Mouse (Mus musculus): Measurements from ENCODE around the gene Mrgpra1. TPM values are rescaled to one million over a fixed set of nuclear protein-coding genes. Genes with fewer than 3 reads are reported as not detected.
"Not testable (repeated sequence)": the region's sequence is repeated elsewhere in the genome, so short reads cannot be mapped to it uniquely, and the experiment has no call there.

Gene Mrgpra1
- polyA plus RNA-seq (2012; rRNA removed) = not detected in 2 replicates

DNA sequence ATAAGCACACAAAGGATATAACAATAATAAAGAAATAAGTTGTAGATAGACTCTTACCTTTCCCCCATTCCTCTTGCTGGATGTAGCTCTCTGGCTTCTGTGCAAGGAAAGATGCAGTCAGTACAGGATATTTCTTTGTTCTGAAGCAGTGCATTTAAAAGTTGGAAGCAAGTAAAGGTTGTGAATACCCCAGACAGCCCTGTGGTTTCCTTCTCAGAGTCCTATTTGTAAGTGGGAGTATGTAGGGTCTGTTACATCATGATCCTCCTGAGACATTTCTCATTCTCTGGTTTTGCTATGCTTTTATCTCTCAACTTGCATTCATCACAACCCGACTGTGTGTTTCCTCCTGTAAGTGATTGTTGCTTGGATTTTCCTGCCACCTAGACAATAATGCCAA is at the start of gene Mrgpra1:
Gene Mrgpra1 (minus strand): TSS at position 101 of the 400 bp plus-strand sequence.
- Histone ChIP-seq H3K4me1 (ENCODE audit: control insufficient read depth, insufficient read depth, low read length) (no peaks in the 10 kb centered on the region), H3K4me3 (ENCODE audit: insufficient read depth, low read depth, low read length) (no peak within 1 kb of the TSS), H3K36me3 (ENCODE audit: control insufficient read depth, insufficient read depth, low read length) (no peaks in the 10 kb centered on the region), H3K27ac (ENCODE audit: insufficient read depth, low read depth, low read length) (no peak within 1 kb of the TSS), H3K27me3 (replicated peaks; ENCODE audit: control insufficient read depth, insufficient read depth, low read length) (no peaks in the 10 kb centered on the region)
- 76% methylated on average over 1 of the region's 1 CpGs for WGBS
- DNase-seq = no peak
- TF ChIP-seq POLR2A (IDR thresholded peaks at IDR 0.05; ENCODE audit: low read depth, low read length) = no peak
- no peak for TF ChIP-seq CTCF (conservative IDR thresholded peaks at IDR 0.05; ENCODE audit: insufficient read depth, insufficient read length, low read depth, low read length)

DNA sequence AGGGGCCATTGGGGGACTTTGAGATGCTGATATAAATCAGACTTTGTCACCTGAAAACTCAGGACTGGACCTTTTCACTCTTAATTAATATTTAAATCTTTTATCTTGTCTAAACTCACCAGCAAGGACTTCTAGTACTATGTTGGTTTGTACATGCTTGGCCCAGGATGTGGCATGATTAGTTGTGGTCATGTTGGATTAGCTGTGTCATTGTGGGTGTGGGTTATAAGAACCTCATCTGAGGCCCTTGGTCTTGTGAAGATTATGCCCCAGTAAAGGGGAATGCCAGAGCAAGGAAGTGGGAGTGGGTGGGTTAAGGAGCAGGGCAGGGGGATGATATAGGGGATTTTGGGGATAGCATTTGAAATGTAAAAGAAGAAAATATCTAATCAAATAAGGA is 47.1 kb upstream of the Mrgpra1 start:
- DNase-seq = no peak
- H3K36me3 ChIP-seq (ENCODE audit: control insufficient read depth, insufficient read depth, low read length) = no peaks in the 10 kb centered on the region
- TF ChIP-seq POLR2A (IDR thresholded peaks at IDR 0.05; ENCODE audit: low read depth, low read length) = no peak
- TF ChIP-seq CTCF (conservative IDR thresholded peaks at IDR 0.05; ENCODE audit: insufficient read depth, insufficient read length, low read depth, low read length) = no peak
- H3K4me1 ChIP-seq (ENCODE audit: control insufficient read depth, insufficient read depth, low read length) = no peaks in the 10 kb centered on the region
- H3K27me3 ChIP-seq (replicated peaks; ENCODE audit: control insufficient read depth, insufficient read depth, low read length) = no peaks in the 10 kb centered on the region
- no peak overlapping the region for H3K4me3 ChIP-seq (ENCODE audit: insufficient read depth, low read depth, low read length)
- no peak overlapping the region for H3K27ac ChIP-seq (ENCODE audit: insufficient read depth, low read depth, low read length)

DNA sequence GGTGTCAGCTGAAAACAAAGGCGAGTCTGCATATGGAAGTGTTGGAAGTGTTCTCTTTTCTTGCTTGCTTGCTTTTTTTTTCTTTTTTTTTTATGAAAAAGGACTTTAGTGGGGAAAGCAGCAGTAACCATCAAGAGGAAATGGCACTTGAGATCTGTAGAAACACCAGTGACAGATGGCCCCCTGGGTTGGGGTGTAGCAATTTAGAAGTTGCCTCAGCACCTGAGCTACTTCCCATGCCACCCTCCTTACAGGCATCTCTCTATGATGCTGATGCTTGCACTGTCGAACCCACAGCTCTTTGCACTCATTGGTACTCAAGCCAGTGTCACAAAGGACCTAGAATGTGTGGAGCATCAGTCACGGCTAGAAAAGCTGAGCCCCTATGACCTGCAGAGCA is 5.6 kb downstream of the Mrgpra1 start:
- Histone ChIP-seq H3K27me3 (replicated peaks; ENCODE audit: control insufficient read depth, insufficient read depth, low read length) (no peaks in the 10 kb centered on the region), H3K4me3 (ENCODE audit: insufficient read depth, low read depth, low read length) (no peak overlapping the region), H3K27ac (ENCODE audit: insufficient read depth, low read depth, low read length) (no peak overlapping the region), H3K4me1 (ENCODE audit: control insufficient read depth, insufficient read depth, low read length) (no peaks in the 10 kb centered on the region), H3K36me3 (ENCODE audit: control insufficient read depth, insufficient read depth, low read length) (no peaks in the 10 kb centered on the region)
- no peak for DNase-seq
- TF ChIP-seq CTCF (conservative IDR thresholded peaks at IDR 0.05; ENCODE audit: insufficient read depth, insufficient read length, low read depth, low read length) (no peak), POLR2A (IDR thresholded peaks at IDR 0.05; ENCODE audit: low read depth, low read length) (no peak)
- 65% methylated on average over 3 of the region's 3 CpGs for WGBS

DNA sequence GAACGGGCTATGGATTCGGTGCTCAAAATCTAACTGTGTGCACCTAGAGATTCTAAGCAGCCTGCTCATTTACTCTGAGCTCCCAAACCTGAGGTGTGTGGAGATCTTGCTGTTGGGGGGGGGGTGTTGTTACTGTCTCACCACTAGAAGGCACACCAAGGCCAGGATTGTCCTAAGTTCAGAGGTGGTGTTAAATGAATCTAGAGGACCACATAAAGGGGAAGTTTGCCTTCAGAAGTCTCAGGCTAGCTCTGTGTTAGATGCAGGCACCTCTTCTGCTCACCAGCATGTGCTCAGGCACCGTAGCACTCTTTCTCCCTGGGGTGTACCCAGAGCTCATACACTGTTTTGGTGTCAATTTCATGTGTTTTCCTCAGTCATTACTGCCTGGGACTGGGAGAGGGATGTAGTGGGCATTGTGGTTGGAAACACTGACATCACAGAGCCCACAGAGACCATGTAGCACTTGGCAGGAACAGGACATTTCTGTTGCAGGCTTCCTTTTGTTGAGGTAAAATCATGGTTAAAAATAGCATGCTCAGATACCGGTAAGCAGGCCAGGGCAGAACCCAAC is 8.0 kb downstream of the Mrgpra1 start:
- WGBS = 85% methylated on average over 4 of the region's 4 CpGs
- TF ChIP-seq CTCF (conservative IDR thresholded peaks at IDR 0.05; ENCODE audit: insufficient read depth, insufficient read length, low read depth, low read length) (no peak), POLR2A (IDR thresholded peaks at IDR 0.05; ENCODE audit: low read depth, low read length) (no peak)
- DNase-seq = no peak

DNA sequence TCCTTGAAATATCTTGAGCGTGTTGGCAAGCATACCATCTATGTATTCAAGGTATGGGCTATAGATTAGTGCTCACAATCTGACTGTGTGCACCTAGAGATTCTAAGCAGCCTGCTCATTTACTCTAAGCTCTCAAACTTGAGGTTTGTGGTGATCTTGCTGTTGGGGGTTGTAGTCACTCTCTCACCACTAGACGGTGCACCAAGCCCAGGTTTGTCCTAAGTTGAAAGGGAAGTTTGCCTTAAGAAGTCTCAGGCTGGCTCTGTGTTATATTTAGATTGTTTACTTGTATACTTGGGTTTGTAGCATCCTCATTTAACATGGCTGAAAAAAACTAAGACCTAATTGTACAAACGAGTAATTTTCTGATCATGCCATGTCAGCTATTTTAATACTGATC is 12.2 kb downstream of the Mrgpra1 start:
- not testable (repeated sequence) for DNase-seq; H3K4me1 ChIP-seq (ENCODE audit: control insufficient read depth, insufficient read depth, low read length); H3K27ac ChIP-seq (ENCODE audit: insufficient read depth, low read depth, low read length); H3K36me3 ChIP-seq (ENCODE audit: control insufficient read depth, insufficient read depth, low read length); H3K27me3 ChIP-seq (replicated peaks; ENCODE audit: control insufficient read depth, insufficient read depth, low read length); H3K4me3 ChIP-seq (ENCODE audit: insufficient read depth, low read depth, low read length)
- WGBS = 72% methylated on average over 3 of the region's 3 CpGs

More for the DNA sequence above, 8.0 kb downstream of the Mrgpra1 start:
- H3K4me3 ChIP-seq (ENCODE audit: insufficient read depth, low read depth, low read length) = no peak overlapping the region
- no peaks in the 10 kb centered on the region for H3K27me3 ChIP-seq (replicated peaks; ENCODE audit: control insufficient read depth, insufficient read depth, low read length)
- no peak overlapping the region for H3K27ac ChIP-seq (ENCODE audit: insufficient read depth, low read depth, low read length)
- H3K4me1 ChIP-seq (ENCODE audit: control insufficient read depth, insufficient read depth, low read length) = no peaks in the 10 kb centered on the region
- no peaks in the 10 kb centered on the region for H3K36me3 ChIP-seq (ENCODE audit: control insufficient read depth, insufficient read depth, low read length)

DNA sequence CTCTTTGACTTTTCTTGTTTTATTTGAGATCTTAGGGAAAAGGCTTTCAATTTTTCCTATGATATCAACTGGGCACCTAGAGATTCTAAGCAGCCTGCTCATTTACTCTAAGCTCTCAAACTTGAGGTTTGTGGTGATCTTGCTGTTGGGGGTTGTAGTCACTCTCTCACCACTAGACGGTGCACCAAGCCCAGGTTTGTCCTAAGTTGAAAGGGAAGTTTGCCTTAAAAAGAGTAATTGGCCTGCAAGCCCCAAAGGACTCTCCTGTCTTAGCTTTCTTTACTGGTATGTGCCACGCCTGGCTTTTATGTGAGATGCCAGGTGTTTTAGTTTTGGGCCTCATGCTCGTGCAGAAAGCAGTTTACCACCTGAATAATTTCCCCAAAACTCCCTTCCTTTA is 12.7 kb downstream of the Mrgpra1 start:
- not testable (repeated sequence) for H3K36me3 ChIP-seq (ENCODE audit: control insufficient read depth, insufficient read depth, low read length); DNase-seq; H3K4me3 ChIP-seq (ENCODE audit: insufficient read depth, low read depth, low read length); H3K4me1 ChIP-seq (ENCODE audit: control insufficient read depth, insufficient read depth, low read length); H3K27ac ChIP-seq (ENCODE audit: insufficient read depth, low read depth, low read length); H3K27me3 ChIP-seq (replicated peaks; ENCODE audit: control insufficient read depth, insufficient read depth, low read length)
- 63% methylated on average over 3 of the region's 3 CpGs for WGBS

DNA sequence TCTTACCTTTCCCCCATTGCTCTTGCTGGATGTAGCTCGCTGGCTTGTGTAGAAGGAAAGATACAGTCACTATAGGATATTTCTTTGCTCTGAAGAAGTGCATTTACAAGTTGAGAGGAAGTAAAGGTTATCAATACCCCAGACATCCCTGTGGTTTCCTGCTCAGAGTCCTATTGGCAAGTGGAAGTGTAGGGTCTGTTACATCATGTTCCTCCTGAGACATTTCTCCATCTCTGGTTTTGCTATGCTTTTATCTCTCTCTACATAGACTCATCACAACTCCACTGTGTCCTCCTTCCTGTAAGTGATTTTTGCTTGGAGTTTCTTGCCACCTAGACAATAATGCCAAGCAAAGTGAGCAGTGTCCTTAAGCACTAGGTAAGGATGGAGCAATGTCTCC is 35.7 kb downstream of the Mrgpra1 start:
- WGBS = 49% methylated on average over 1 of the region's 1 CpGs

DNA sequence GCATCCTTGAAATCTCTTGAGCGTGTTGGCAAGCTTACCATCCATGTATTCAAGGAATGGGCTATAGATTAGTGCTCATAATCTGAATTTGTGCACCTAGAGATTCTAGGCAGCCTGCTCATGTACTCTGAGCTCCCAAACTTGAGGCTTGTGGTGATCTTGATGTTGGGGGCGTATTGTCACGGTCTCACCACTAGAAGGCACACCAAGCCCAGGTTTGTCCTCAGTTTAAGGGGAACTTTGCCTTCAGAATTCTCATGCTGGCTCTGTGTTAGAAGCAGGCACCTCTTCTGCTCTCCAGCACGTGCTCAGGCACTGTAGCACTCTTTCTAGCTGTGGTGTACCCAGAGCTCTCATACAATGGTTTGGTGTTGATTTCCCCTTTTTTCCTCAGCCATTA is 41.8 kb downstream of the Mrgpra1 start:
- Histone ChIP-seq H3K27ac (ENCODE audit: insufficient read depth, low read depth, low read length) (no peak overlapping the region), H3K4me3 (ENCODE audit: insufficient read depth, low read depth, low read length) (no peak overlapping the region), H3K4me1 (ENCODE audit: control insufficient read depth, insufficient read depth, low read length) (no peaks in the 10 kb centered on the region), H3K36me3 (ENCODE audit: control insufficient read depth, insufficient read depth, low read length) (no peaks in the 10 kb centered on the region), H3K27me3 (replicated peaks; ENCODE audit: control insufficient read depth, insufficient read depth, low read length) (no peaks in the 10 kb centered on the region)
- TF ChIP-seq POLR2A (IDR thresholded peaks at IDR 0.05; ENCODE audit: low read depth, low read length) = no peak
- TF ChIP-seq CTCF (conservative IDR thresholded peaks at IDR 0.05; ENCODE audit: insufficient read depth, insufficient read length, low read depth, low read length) = no peak
- no peak for DNase-seq
- 37% methylated on average over 4 of the region's 4 CpGs for WGBS

More for the DNA sequence above, 35.7 kb downstream of the Mrgpra1 start:
- no peaks in the 10 kb centered on the region for H3K36me3 ChIP-seq (ENCODE audit: control insufficient read depth, insufficient read depth, low read length)
- no peak overlapping the region for H3K4me3 ChIP-seq (ENCODE audit: insufficient read depth, low read depth, low read length)
- TF ChIP-seq CTCF (conservative IDR thresholded peaks at IDR 0.05; ENCODE audit: insufficient read depth, insufficient read length, low read depth, low read length) (no peak), POLR2A (IDR thresholded peaks at IDR 0.05; ENCODE audit: low read depth, low read length) (no peak)
- H3K27ac ChIP-seq (ENCODE audit: insufficient read depth, low read depth, low read length) = no peak overlapping the region
- no peaks in the 10 kb centered on the region for H3K4me1 ChIP-seq (ENCODE audit: control insufficient read depth, insufficient read depth, low read length)
- no peaks in the 10 kb centered on the region for H3K27me3 ChIP-seq (replicated peaks; ENCODE audit: control insufficient read depth, insufficient read depth, low read length)
- DNase-seq = no peak

All from kidney, adult 2 months (tissue).